Mouse (Mus musculus) Patski (cell line): Measurements from ENCODE around the gene Mip. TPM values are rescaled to one million over a fixed set of nuclear protein-coding genes. Genes with fewer than 3 reads are reported as not detected.
A peak's percentile ranks its signal among the peaks of the same experiment; 100 is the strongest.

Source experiments
- ATAC-seq: fragments of 100-300 bp; one replicate; pipeline ENCODE4 v1.8.0; 2021
- CTCF ChIA-PET: fragments of 350-600 bp; sonication (Branson Sonifier 250); formaldehyde crosslinking; loops from one replicate; lab custom pipeline; 2022; ENCODE audit warnings: inconsistent platforms; lab: Charles Lee
- POLR2A ChIA-PET: fragments of 350-600 bp; sonication (Branson Sonifier 250); formaldehyde crosslinking; loops from one replicate; lab custom pipeline; 2022; ENCODE audit warnings: antibody characterized with exemption, inconsistent platforms; lab: Charles Lee
- DNase-seq: peaks from one replicate; pipeline ENCODE4 v3.0.0-alpha.2; 2011; ENCODE audit warnings: low read depth, low spot score
- H3K27me3 ChIP-seq: fragments of 371-371 bp; one replicate; pipeline ENCODE4 v1.5.1; 2021
- CTCF ChIP-seq: fragments of 100-300 bp; IDR thresholded peaks from one replicate; pipeline ENCODE4 v1.5.1; 2021
- in situ Hi-C: fragments of 300-500 bp; cut with MboI; formaldehyde crosslinking; loops from 3 replicates; pipeline ENCODE4 v1.11.1; 2018; ENCODE audit warnings: low pct_unique_long_range_greater_than_20kb, mixed read lengths
- polyA plus RNA-seq: library from polyadenylated mRNA; unstranded; gene quantifications from one replicate; pipeline ENCODE4 v1.2.3, GENCODE M21; 2021

Gene Mip
- polyA plus RNA-seq, 1 experiment from 2014 or later, result 0.04 TPM

- no peak for TF ChIP-seq CTCF
- POLR2A ChIA-PET, result interaction anchor here (0.7 kb wide), 1 partner anchor 9 kb away, joined by 3 read pairs; no protein-coding TSS in a partner anchor
- no peak for DNase-seq
- H3K27me3 ChIP-seq, result no peaks in the 10 kb centered on the region
- ATAC-seq, result no peak
- in situ Hi-C loops, result no loop called here
- CTCF ChIA-PET, result interaction anchor here (0.6 to 1.3 kb wide), 2 partner anchors 13 to 62 kb away, joined by 3 read pairs; no protein-coding TSS in a partner anchor
These were observed 3.9 kb upstream of the Mip start for GRCm38 (mm10) chr10:128221533-128222286.

- CTCF ChIA-PET, result no interaction called here
- in situ Hi-C loops, result no loop called here
- ATAC-seq, result no peak
- DNase-seq, result no peak
- POLR2A ChIA-PET, result no interaction called here
- H3K27me3 ChIP-seq, result no peaks in the 10 kb centered on the region
- no peak for TF ChIP-seq CTCF
These were observed 574 bp upstream of the Mip start for GRCm38 (mm10) chr10:128225064-128225463.

DNA sequence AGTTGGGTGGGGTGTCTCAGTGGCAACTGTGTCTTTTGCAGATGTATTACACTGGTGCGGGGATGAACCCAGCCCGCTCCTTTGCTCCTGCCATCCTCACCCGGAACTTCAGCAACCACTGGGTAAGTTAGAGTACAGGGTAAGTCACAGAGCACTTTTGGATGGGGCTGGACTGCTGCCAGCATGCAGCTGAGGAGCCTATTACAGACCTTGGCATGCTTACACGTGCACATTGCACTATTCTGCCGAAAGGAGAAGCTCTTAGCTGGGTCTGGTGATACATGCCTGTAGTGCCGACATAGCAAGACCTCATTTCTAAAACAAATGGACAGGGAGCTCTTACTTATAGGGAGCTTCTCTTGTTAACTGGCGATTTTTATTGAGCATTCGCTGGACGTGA, 2.0 kb downstream of the Mip start:
- in situ Hi-C loops, result no loop called here
- no peaks in the 10 kb centered on the region for H3K27me3 ChIP-seq
- ChIA-PET CTCF (interaction anchor here (1.1 kb wide), 1 partner anchor 41 kb away, joined by 4 read pairs; no protein-coding TSS in a partner anchor), POLR2A (interaction anchor here (0.8 kb wide), 2 partner anchors 43 to 52 kb away, joined by 3 read pairs; partner anchors contain the start of gene Stat2)
- ATAC-seq, result no peak
- TF ChIP-seq CTCF, result no peak
- DNase-seq, result no peak

GRCm38 (mm10) chr10:128228009-128228408, 2.4 kb downstream of the Mip start:
- in situ Hi-C loops, result no loop called here
- no peak for TF ChIP-seq CTCF
- ChIA-PET POLR2A (interaction anchor here (0.8 kb wide), 2 partner anchors 42 to 52 kb away, joined by 3 read pairs; partner anchors contain the start of gene Stat2), CTCF (interaction anchor here (1.1 kb wide), 1 partner anchor 42 kb away, joined by 4 read pairs; no protein-coding TSS in a partner anchor)
- DNase-seq (no peak), ATAC-seq (no peak)
- H3K27me3 ChIP-seq, result no peaks in the 10 kb centered on the region

DNA sequence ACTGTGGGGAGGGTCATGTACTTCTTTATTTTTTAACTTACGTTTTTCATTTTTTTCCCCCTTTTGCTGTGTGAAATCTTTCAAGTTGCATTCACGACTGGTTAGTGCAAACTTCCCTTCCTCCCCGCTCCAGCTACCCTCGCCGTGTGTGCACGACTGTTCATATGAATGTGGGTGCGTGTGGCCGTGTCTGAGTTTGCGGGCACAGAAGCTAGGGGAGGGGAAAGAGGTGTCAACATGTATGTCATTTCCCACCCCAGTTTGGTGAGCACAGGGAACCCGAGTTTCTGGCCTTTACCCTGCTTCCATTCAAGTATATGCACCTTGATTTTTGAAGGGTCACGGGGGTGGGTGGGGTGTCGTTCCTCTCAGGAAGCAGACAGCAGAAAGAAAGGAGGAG, 4.9 kb downstream of the Mip start:
- ATAC-seq (no peak), DNase-seq (no peak)
- in situ Hi-C loops, result no loop called here
- no peaks in the 10 kb centered on the region for H3K27me3 ChIP-seq
- CTCF ChIA-PET, result interaction anchor here (0.6 to 1.0 kb wide), 2 partner anchors 41 to 46 kb away, joined by 3 to 7 read pairs; no protein-coding TSS in a partner anchor
- POLR2A ChIA-PET, result interaction anchor here (0.8 kb wide), 1 partner anchor 9 kb away, joined by 3 read pairs; no protein-coding TSS in a partner anchor
- no peak for TF ChIP-seq CTCF

GRCm38 (mm10) chr10:128231146-128231545, 5.5 kb downstream of the Mip start:
- TF ChIP-seq CTCF, result no peak
- ChIA-PET POLR2A (no interaction called here), CTCF (no interaction called here)
- in situ Hi-C loops, result no loop called here
- no peaks in the 10 kb centered on the region for H3K27me3 ChIP-seq
- DNase-seq, result no peak
- ATAC-seq, result no peak

- ChIA-PET CTCF (interaction anchor here (0.9 to 2.0 kb wide), 8 partner anchors 11 to 69 kb away, joined by 3 to 8 read pairs (median 4); no protein-coding TSS in a partner anchor), POLR2A (interaction anchor here (0.8 to 1.8 kb wide), 2 partner anchors 14 to 147 kb away, joined by 3 to 4 read pairs; no protein-coding TSS in a partner anchor)
- no peaks in the 10 kb centered on the region for H3K27me3 ChIP-seq
- peak; percentile 64 for DNase-seq
- TF ChIP-seq CTCF, result no peak
- ATAC-seq, result peak; percentile 58
- in situ Hi-C loops, result no loop called here
These were observed 6.2 kb downstream of the Mip start, which contains the start of gene Timeless for GRCm38 (mm10) chr10:128231697-128232419. Gene Timeless, plus strand, starts transcription at chr10:128232065.

- in situ Hi-C loops, result no loop called here
- peak; percentile 83 for TF ChIP-seq CTCF
- H3K27me3 ChIP-seq, result no peaks in the 10 kb centered on the region
- POLR2A ChIA-PET, result interaction anchor here (0.8 to 1.8 kb wide), 3 partner anchors 15 to 146 kb away, joined by 3 to 6 read pairs (median 4); no protein-coding TSS in a partner anchor
- DNase-seq (peak; percentile 50), ATAC-seq (peak; percentile 14)
- CTCF ChIA-PET, result interaction anchor here (0.9 to 2.0 kb wide), 10 partner anchors 10 to 68 kb away, joined by 3 to 8 read pairs (median 4); partner anchors contain the start of gene Apof
These were observed 6.9 kb downstream of the Mip start for GRCm38 (mm10) chr10:128232420-128232985.

DNA sequence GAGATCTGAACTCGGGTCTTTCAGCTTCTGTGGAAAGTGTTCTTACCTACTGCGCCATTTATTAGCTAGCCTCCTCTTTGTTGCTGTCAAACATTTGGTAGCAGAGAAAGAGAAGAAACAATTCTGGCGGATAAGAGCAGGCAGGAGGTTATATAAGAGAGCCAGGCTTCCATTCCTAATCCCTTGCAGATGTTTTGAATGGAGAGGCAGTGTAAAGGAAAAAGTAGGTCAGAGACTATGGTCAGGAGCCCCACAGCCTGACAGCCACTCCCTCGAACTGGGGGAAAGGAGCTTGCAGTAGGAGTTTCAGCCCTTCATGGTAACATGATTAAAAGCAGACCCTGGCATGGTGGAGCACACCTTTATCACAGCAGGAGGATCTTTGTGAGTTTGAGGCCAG, 10.7 kb downstream of the Mip start:
- DNase-seq (no peak), ATAC-seq (no peak)
- in situ Hi-C loops, result no loop called here
- ChIA-PET POLR2A (no interaction called here), CTCF (no interaction called here)
- TF ChIP-seq CTCF, result no peak
- H3K27me3 ChIP-seq, result no peaks in the 10 kb centered on the region
